Mouse (Mus musculus) hindbrain, embryonic 16.5 days (tissue): ENCODE results near the gene Gpr26. TPM values are rescaled to one million over a fixed set of nuclear protein-coding genes. Genes with fewer than 3 reads are reported as not detected.
A peak's percentile ranks its signal among the peaks of the same experiment; 100 is the strongest.

Source experiments
- ATAC-seq: fragments of 200-750 bp; cut with Nextera tagmentation; 2 replicates; pipeline ENCODE4 v1.8.0; 2017; ENCODE audit warnings: moderate TSS enrichment, moderate library complexity
- H3K27ac ChIP-seq: fragments of 300-500 bp; sonication (generic); 2 replicates; pipeline ENCODE4 v1.5.1; 2014; ENCODE audit warnings: low read depth, mild to moderate bottlenecking, control low read depth, low read length, moderate library complexity
- H3K27me3 ChIP-seq: fragments of 300-500 bp; sonication (generic); replicated peaks from 2 replicates; pipeline ENCODE4 v1.6.1; 2014; ENCODE audit warnings: low read length; ENCODE audit not compliant: control insufficient read depth, insufficient read depth
- H3K36me3 ChIP-seq: fragments of 300-500 bp; sonication (generic); 2 replicates; pipeline ENCODE4 v1.6.1; 2014; ENCODE audit warnings: mild to moderate bottlenecking, low read length, moderate library complexity, mixed read lengths; ENCODE audit not compliant: control insufficient read depth, insufficient read depth
- H3K4me1 ChIP-seq: fragments of 300-500 bp; sonication (generic); 2 replicates; pipeline ENCODE4 v1.6.1; 2014; ENCODE audit warnings: low read depth, low read length; ENCODE audit not compliant: control insufficient read depth, insufficient read depth
- H3K4me2 ChIP-seq: fragments of 300-500 bp; sonication (generic); 2 replicates; pipeline ENCODE4 v1.6.1; 2014; ENCODE audit warnings: mild to moderate bottlenecking, low read length, control low read depth, moderate library complexity
- H3K4me3 ChIP-seq: fragments of 300-500 bp; sonication (generic); 2 replicates; pipeline ENCODE4 v1.5.1; 2014; ENCODE audit warnings: mild to moderate bottlenecking, low read length, control low read depth, moderate library complexity
- H3K9ac ChIP-seq: fragments of 300-500 bp; sonication (generic); 2 replicates; pipeline ENCODE4 v1.6.1; 2014; ENCODE audit warnings: low read depth, mild to moderate bottlenecking, control low read depth, low read length, moderate library complexity
- H3K9me3 ChIP-seq: fragments of 300-500 bp; sonication (generic); 2 replicates; pipeline ENCODE4 v1.6.1; 2014; ENCODE audit warnings: mild to moderate bottlenecking, low read length, moderate library complexity; ENCODE audit not compliant: control insufficient read depth
- WGBS: fragments of 180-500 bp; shearing (Covaris S2); extraction: QIAGEN DNeasy Blood & Tissue Kit; methylation state at CpG from one replicate; pipeline ENCODE4 v1.1.7; 2014; 5-methylcytosine and 5-hydroxymethylcytosine counted together
- polyA plus RNA-seq: library from polyadenylated mRNA; unstranded; fragments of >200 nt; fragmentation: Nextera tagmentation; extraction: Ambion mirVana; gene quantifications from 2 replicates; pipeline ENCODE4 v1.2.1, GENCODE M21; 2015

The Gpr26 gene
- polyA plus RNA-seq, 1 experiment from 2014 or later, result 2.5 TPM

GRCm38 (mm10) chr7:132012969-132013679, 46.9 kb downstream of the Gpr26 start:
- Histone ChIP-seq H3K27ac (no peak overlapping the region), H3K9me3 (no peaks in the 10 kb centered on the region), H3K27me3 (no peaks in the 10 kb centered on the region), H3K9ac (no peak overlapping the region), H3K4me3 (no peak overlapping the region), H3K4me1 (peaks cover 16% of the 10 kb centered on the region), H3K36me3 (no peaks in the 10 kb centered on the region), H3K4me2 (no peak overlapping the region)
- peak; percentile 93 for ATAC-seq
- WGBS, result 16% methylated on average over 1 of the region's 1 CpGs

DNA sequence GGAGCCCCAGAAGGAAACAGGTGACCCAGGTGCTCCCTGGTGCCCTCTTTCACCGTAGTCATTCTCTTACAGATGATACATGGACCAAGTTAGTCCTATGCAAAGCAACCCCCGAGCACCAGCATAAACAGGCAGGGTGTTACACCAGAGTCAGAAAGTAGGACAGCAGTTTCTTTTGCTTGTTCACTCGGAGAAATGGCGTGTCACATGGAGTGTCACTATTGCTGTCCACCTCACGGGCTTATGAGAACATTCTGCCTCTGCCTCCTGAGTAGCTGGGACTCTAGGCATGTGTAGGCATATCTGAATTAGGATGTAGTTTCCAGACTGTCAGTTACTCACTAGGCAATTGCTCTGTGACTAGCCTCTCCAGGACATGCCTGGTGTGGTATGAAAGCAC, 47.7 kb downstream of the Gpr26 start:
- WGBS, result 67% methylated on average over 5 of the region's 5 CpGs
- 0 out of 2 replicates have a peak overlapping the region, but pooled peaks have one; percentile 23 for H3K27ac ChIP-seq
- no peaks in the 10 kb centered on the region for H3K9me3 ChIP-seq
- no peaks in the 10 kb centered on the region for H3K27me3 ChIP-seq
- H3K9ac ChIP-seq, result no peak overlapping the region
- H3K36me3 ChIP-seq, result no peaks in the 10 kb centered on the region
- H3K4me2 ChIP-seq, result no peak overlapping the region
- H3K4me3 ChIP-seq, result no peak overlapping the region
- peaks cover 16% of the 10 kb centered on the region for H3K4me1 ChIP-seq
- ATAC-seq, result no peak

DNA sequence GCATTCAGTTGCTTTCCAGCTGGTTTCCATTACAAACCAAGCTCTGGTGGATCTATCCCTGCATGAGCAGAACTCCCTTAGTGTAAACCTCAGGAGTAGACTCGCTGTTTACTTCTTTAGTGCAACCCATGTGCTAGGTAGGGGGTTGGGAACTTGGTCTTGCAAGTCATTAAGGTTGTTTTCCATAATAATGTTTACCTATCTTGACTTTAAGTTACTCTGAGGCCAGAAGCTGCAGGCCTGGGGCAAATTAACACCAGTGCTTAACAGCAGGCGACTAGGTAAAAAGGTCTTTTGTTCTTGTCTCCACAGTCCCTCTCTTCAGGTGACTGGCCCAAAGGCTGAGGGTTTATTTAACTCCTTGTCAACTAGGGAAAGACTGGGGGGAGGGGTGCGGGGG, 48.9 kb downstream of the Gpr26 start:
- Histone ChIP-seq H3K27me3 (no peaks in the 10 kb centered on the region), H3K9ac (no peak overlapping the region), H3K27ac (no peak overlapping the region), H3K4me3 (no peak overlapping the region), H3K36me3 (no peaks in the 10 kb centered on the region), H3K4me1 (peaks cover 16% of the 10 kb centered on the region), H3K4me2 (no peak overlapping the region), H3K9me3 (no peaks in the 10 kb centered on the region)
- 21% methylated on average over 3 of the region's 3 CpGs for WGBS
- no peak for ATAC-seq

- Histone ChIP-seq H3K4me3 (no peak overlapping the region), H3K9me3 (no peaks in the 10 kb centered on the region), H3K4me1 (peaks cover 16% of the 10 kb centered on the region), H3K27me3 (no peaks in the 10 kb centered on the region), H3K36me3 (no peaks in the 10 kb centered on the region), H3K4me2 (no peak overlapping the region), H3K9ac (no peak overlapping the region), H3K27ac (no peak overlapping the region)
- WGBS, result 75% methylated on average over 3 of the region's 3 CpGs
- no peak for ATAC-seq
These were observed 49.7 kb downstream of the Gpr26 start for GRCm38 (mm10) chr7:132015933-132016332.

GRCm38 (mm10) chr7:132025591-132025990, 59.3 kb downstream of the Gpr26 start:
- H3K4me3 ChIP-seq, result no peak overlapping the region
- H3K27ac ChIP-seq, result no peak overlapping the region
- 60% methylated on average over 6 of the region's 6 CpGs for WGBS
- H3K9me3 ChIP-seq, result no peaks in the 10 kb centered on the region
- no peak overlapping the region for H3K4me2 ChIP-seq
- H3K36me3 ChIP-seq, result no peaks in the 10 kb centered on the region
- H3K4me1 ChIP-seq, result no peaks in the 10 kb centered on the region
- no peaks in the 10 kb centered on the region for H3K27me3 ChIP-seq
- no peak overlapping the region for H3K9ac ChIP-seq
- ATAC-seq, result no peak

- 80% methylated on average over 6 of the region's 6 CpGs for WGBS
- Histone ChIP-seq H3K4me2 (no peak overlapping the region), H3K36me3 (no peaks in the 10 kb centered on the region), H3K4me3 (no peak overlapping the region), H3K4me1 (no peaks in the 10 kb centered on the region), H3K9ac (no peak overlapping the region), H3K27me3 (no peaks in the 10 kb centered on the region), H3K9me3 (no peaks in the 10 kb centered on the region), H3K27ac (no peak overlapping the region)
- ATAC-seq, result no peak
These were observed 60.4 kb downstream of the Gpr26 start for GRCm38 (mm10) chr7:132026671-132027070.

- H3K9me3 ChIP-seq, result no peaks in the 10 kb centered on the region
- H3K4me3 ChIP-seq, result no peak overlapping the region
- H3K4me2 ChIP-seq, result no peak overlapping the region
- H3K9ac ChIP-seq, result no peak overlapping the region
- no peak overlapping the region for H3K27ac ChIP-seq
- no peaks in the 10 kb centered on the region for H3K27me3 ChIP-seq
- H3K36me3 ChIP-seq, result no peaks in the 10 kb centered on the region
- peaks cover 3% of the 10 kb centered on the region; the same call in 1 of the 2 replicates for H3K4me1 ChIP-seq
- 51% methylated on average over 6 of the region's 6 CpGs for WGBS
- ATAC-seq, result peak; percentile 42; the same call in 1 of the 2 replicates
These were observed 65.8 kb downstream of the Gpr26 start for GRCm38 (mm10) chr7:132031940-132032531.

Other genes starting within 250 kb of the Gpr26 start
- gene Cpxm2, start 188.3 kb downstream of the Gpr26 start, polyA plus RNA-seq, result 1.7 and 2.2 TPM in 2 replicates